Mouse (Mus musculus) testis, postnatal 10 days (tissue): Measurements from ENCODE around the gene Ppm1l.

Source experiments
- DNase-seq: peaks from one replicate; pipeline ENCODE4 v3.0.0; 2021; ENCODE audit warnings: low spot score

Ppm1l gene

GRCm38 (mm10) chr3:69597211-69597610 is 280.6 kb downstream of the Ppm1l start:
- no peak for DNase-seq

GRCm38 (mm10) chr3:69597816-69598215 is 281.2 kb downstream of the Ppm1l start:
- DNase-seq = no peak

GRCm38 (mm10) chr3:69598261-69599165 is 281.9 kb downstream of the Ppm1l start, which contains the start of gene B3galnt1:
TSS of gene B3galnt1 (minus strand) at chr3:69598960.
- DNase-seq = peak; percentile 73

GRCm38 (mm10) chr3:69599166-69599500 is 282.5 kb downstream of the Ppm1l start:
- peak; percentile 54 for DNase-seq

- DNase-seq = no peak
Measured at GRCm38 (mm10) chr3:69606923-69607322, 290.3 kb downstream of the Ppm1l start.

- no peak for DNase-seq
Measured at GRCm38 (mm10) chr3:69607468-69607867, 290.8 kb downstream of the Ppm1l start.

GRCm38 (mm10) chr3:69607909-69608308 is 291.2 kb downstream of the Ppm1l start:
- no peak for DNase-seq
